Mouse (Mus musculus) urinary bladder, postnatal 10 days (tissue): Measurements from ENCODE around the gene Gipc3.

ENCODE experiments used
- DNase-seq: peaks from one replicate; pipeline ENCODE4 v3.0.0; 2022; ENCODE audit warnings: low spot score

The Gipc3 gene

GRCm38 (mm10) chr10:81346453-81347067 is 3.5 kb upstream of the Gipc3 start:
- no peak for DNase-seq

DNA sequence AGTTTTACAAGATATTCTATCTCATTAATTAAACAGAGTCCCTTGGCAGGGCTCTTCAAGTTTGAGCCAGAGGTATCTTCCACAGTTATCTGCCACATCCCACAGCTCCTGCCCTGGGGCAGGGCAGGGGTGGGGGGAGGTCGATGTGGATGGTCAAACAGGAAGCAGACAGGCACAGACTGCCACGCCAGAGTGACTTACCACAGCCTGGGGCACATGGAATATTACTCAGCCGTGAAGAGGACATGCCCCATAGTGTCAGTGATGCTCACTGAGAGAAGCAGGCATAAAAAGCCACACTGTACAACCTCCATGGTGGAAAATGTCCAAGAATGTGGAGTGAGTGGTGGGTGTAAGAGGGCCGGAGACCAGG is 2.1 kb upstream of the Gipc3 start:
- no peak for DNase-seq

GRCm38 (mm10) chr10:81344421-81345161 is 1.5 kb upstream of the Gipc3 start:
- DNase-seq: no peak

DNA sequence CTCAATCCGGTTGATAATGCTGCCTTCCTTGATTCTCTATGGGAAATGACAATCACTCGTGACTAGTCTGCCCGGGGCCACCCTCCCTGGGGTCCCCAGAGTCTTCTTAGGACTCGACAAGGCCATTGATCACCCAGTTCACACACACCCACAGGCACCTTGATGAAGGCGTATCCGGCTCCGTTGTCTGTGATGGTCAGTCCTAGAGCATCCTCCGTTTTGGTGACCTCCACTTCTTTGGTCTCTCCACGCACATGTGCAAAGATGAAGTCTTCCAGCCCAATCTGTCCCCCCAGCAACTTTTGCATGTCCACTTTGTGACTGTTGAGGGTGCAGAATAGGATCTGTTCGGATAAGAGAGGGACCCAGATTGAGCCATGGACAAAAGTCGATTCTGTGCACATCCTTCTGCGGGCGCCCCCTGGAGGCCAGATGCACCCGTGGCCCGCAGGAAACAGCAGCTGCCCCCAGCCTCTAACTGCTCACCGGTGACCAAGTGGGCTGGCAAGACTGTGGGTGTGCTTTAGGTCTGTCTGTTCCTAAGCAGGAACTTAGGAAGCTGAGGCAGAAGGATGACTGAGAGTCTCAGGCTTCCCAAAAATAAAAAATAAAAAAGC is 1.6 kb downstream of the Gipc3 start:
- no peak for DNase-seq

- DNase-seq: no peak
Observed at GRCm38 (mm10) chr10:81340551-81341332, 2.3 kb downstream of the Gipc3 start.

GRCm38 (mm10) chr10:81336558-81336957 is 6.5 kb downstream of the Gipc3 start:
- no peak for DNase-seq

DNA sequence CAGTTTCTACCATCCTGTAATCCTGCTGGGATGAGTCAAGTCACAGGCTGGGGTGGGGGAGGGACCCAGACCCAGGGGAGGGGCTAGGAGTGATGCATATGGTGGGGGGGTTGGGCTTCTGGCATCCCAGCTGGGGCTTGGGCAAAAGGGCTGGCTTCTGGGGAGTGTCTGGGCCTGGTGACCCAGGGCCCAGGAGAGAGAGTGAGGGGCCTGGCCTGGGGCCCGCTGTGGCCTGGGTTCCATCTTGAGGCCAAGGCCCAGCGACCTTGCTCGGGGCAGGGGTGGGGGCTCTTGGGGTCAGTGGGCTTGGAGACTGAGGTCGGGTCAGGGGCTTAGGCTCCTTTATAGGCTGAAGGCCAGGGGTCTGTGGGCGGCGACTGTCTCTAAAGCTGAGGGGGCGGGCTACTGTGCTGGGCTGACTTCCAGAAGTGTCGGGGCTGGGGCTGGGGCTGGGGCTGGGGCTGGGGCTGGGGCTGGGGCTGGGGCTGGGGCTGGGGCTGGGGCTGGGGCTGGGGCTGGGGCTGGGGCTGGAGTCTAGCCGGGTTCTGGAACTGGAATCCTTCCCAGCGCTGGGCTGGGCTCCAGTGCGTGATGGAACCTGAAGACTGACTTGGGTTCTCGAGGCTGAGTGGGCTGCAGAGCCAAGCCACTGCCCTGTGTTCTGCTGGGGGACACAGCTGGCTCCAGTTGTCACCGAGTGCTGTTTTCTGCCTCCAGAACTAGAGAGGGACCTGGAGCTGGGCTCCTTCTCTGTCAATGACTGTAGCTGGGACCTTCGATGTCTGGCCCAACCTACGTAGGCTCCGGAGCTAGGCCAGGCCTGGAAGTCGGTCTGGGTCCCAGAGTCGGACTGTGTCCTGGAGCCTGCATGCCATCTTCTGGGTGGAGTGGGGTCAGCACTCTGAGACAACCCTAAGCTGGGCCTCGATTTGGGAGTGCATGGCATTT is 7.4 kb downstream of the Gipc3 start:
- DNase-seq: no peak

- no peak for DNase-seq
Observed at GRCm38 (mm10) chr10:81334324-81334723, 8.7 kb downstream of the Gipc3 start.

- no peak for DNase-seq
Observed at GRCm38 (mm10) chr10:81332277-81332676, 10.8 kb downstream of the Gipc3 start.

GRCm38 (mm10) chr10:81330007-81330406 is 13.1 kb downstream of the Gipc3 start:
- DNase-seq: no peak

- DNase-seq: no peak
Observed at GRCm38 (mm10) chr10:81329194-81329975, 13.7 kb downstream of the Gipc3 start.

- DNase-seq: no peak
Observed at GRCm38 (mm10) chr10:81328386-81328785, 14.7 kb downstream of the Gipc3 start, which contains the start of gene Tbxa2r. TSS of gene Tbxa2r (plus strand) at chr10:81328731.

GRCm38 (mm10) chr10:81327959-81328358 is 15.1 kb downstream of the Gipc3 start:
- no peak for DNase-seq

DNA sequence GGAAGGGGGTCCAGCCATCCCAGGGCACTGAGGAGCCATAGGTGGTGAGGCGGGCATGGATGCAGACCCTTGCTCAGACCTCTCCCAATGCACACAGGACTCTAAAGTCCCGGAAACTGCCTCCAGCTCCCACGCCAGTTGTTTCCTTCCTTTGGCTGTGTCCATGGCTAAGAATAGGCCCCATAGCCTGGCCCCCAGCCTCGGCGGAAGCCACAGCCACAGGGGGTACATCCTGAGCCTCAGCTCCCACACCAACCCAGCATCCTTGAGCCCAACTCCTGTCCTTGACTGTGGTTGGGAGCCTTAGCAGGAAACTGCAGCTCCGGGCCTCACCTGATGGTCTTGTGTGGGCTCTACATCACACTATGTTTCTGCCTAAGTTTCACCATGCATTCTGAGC is 16.2 kb downstream of the Gipc3 start:
- DNase-seq: no peak

- DNase-seq: no peak
Observed at GRCm38 (mm10) chr10:81325781-81326180, 17.3 kb downstream of the Gipc3 start.

DNA sequence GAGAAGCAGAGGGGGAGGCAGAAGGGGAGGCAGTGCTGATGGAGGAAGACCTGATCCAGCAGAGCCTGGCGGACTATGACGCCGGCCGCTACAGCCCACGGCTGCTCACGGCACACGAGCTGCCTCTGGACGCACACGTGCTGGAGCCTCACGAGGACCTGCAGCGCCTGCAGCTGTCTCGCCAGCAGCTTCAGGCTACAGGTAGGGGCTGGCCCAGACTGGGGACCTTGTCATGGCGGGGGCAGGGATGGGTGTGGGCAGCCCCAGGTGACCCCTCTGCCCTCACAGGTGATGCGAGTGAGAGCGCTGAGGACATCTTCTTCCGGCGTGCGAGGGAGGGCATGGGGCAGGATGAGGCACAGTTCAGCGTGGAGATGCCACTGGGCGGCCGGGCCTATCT is 17.9 kb downstream of the Gipc3 start:
- DNase-seq: no peak

DNA sequence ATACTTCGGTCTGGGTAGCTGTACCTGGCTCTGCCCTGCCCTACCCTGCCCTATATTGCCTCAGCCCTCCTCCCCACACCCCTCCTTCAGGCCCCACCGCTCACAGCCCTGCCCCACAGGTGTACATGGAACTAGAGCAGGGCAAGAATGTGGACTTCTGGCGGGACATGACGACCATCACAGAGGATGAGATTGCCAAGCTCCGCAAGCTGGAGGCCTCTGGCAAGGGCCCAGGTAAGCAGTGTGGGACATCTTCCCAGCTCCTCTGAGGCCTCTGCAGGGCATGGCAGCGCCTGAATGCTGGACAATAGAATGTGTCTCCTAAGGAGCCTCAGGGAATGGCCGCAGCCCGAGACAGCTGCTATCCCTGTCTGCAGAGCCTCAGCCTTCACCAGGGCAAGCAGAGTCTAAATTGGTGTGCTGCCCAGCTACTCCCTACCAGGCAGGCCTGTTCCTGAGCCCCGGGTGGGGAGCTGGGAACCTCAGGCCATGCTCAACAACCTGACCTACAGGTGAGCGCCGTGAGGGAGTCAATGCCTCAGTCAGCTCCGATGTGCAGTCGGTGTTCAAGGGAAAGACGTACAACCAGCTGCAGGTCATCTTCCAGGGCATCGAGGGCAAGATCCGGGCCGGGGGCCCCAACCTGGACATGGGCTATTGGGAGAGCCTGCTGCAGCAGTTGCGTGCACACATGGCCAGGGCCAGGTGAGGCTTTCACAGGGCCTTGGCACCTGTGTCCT is 19.1 kb downstream of the Gipc3 start:
- DNase-seq: no peak

DNA sequence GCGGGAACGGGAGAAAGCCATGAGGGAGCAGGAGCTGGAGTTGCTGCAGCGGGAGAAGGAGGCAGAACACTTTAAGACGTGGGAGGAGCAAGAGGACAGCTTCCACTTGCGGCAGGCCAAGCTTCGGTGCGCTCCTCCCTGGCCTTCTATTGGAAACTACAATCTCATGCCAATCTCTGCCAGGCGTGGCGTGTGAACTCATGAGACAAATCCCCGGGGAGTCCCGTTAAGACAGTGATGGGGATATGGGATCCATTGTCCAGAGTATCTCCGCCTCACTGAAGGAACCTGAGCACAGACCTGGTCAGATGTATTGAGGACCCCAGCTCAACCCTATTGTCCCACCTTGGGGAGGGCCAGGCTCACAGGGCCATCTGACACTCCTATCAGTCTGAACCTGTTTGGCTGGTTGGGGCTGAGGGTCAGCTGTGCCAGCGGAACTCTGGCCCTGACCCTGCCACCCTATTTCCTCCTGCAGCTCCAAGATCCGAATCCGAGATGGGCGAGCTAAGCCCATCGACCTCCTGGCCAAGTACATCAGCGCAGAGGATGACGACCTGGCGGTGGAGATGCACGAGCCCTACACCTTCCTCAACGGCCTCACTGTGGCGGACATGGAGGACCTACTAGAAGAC is 19.8 kb downstream of the Gipc3 start:
- DNase-seq: no peak

- no peak for DNase-seq
Observed at GRCm38 (mm10) chr10:81322444-81322843, 20.6 kb downstream of the Gipc3 start.
